Mouse (Mus musculus): ENCODE data around the gene Sbf2. TPM values are rescaled to one million over a fixed set of nuclear protein-coding genes. Genes with fewer than 3 reads are reported as not detected.
"Not testable (repeated sequence)": the region's sequence is repeated elsewhere in the genome, so short reads cannot be mapped to it uniquely, and the experiment has no call there.

Gene Sbf2
- total RNA-seq, 2 experiments from 2014 or later = 46.1 to 69.2 TPM

GRCm38 (mm10) chr7:110485051-110485450 lies 129.7 kb downstream of the Sbf2 start:
- intact Hi-C loops (cut with DNase I) = no loop called here
- no peak for DNase-seq (ENCODE audit: low spot score in 2 of 2)

- no peak for DNase-seq (ENCODE audit: low spot score in 2 of 2)
- intact Hi-C loops (cut with DNase I) = no loop called here
Measured at GRCm38 (mm10) chr7:110470987-110471386, 143.7 kb downstream of the Sbf2 start.

- DNase-seq (ENCODE audit: low spot score in 2 of 2) = no peak
- intact Hi-C loops (cut with DNase I) = no loop called here
Measured at GRCm38 (mm10) chr7:110463471-110463870, 151.3 kb downstream of the Sbf2 start.

- peak; percentile 13 to 43 for DNase-seq (ENCODE audit: low spot score in 2 of 2)
- intact Hi-C loops (cut with DNase I) = loop anchor here (2.0 to 10.0 kb wide), 3 partner anchors 146 to 268 kb away; partner anchors contain the start of gene Adm
Measured at GRCm38 (mm10) chr7:110432301-110432700, 182.4 kb downstream of the Sbf2 start.

- DNase-seq (ENCODE audit: low spot score in 2 of 2) = no peak
- intact Hi-C loops (cut with DNase I) = no loop called here
Measured at GRCm38 (mm10) chr7:110416318-110416717, 198.4 kb downstream of the Sbf2 start.

- no peak for DNase-seq (ENCODE audit: low spot score in 2 of 2)
- intact Hi-C loops (cut with DNase I) = no loop called here
Measured at GRCm38 (mm10) chr7:110414276-110414675, 200.4 kb downstream of the Sbf2 start.

- intact Hi-C loops (cut with DNase I) = no loop called here
- no peak for DNase-seq (ENCODE audit: low spot score in 2 of 2)
Measured at GRCm38 (mm10) chr7:110402092-110402491, 212.6 kb downstream of the Sbf2 start.

- DNase-seq (ENCODE audit: low spot score in 2 of 2) = no peak
- intact Hi-C loops (cut with DNase I) = no loop called here
Measured at GRCm38 (mm10) chr7:110392576-110392975, 222.1 kb downstream of the Sbf2 start.

GRCm38 (mm10) chr7:110391632-110392031 lies 223.1 kb downstream of the Sbf2 start:
- DNase-seq (ENCODE audit: low spot score in 2 of 2) = no peak
- intact Hi-C loops (cut with DNase I) = no loop called here

GRCm38 (mm10) chr7:110388889-110389288 lies 225.8 kb downstream of the Sbf2 start:
- intact Hi-C loops (cut with DNase I); DNase-seq (ENCODE audit: low spot score in 2 of 2): not testable (repeated sequence)

GRCm38 (mm10) chr7:110387565-110387964 lies 227.2 kb downstream of the Sbf2 start:
- DNase-seq (ENCODE audit: low spot score in 2 of 2) = no peak
- intact Hi-C loops (cut with DNase I) = no loop called here

- no peak for DNase-seq (ENCODE audit: low spot score in 2 of 2)
- intact Hi-C loops (cut with DNase I) = no loop called here
Measured at GRCm38 (mm10) chr7:110385482-110385881, 229.2 kb downstream of the Sbf2 start.

GRCm38 (mm10) chr7:110384343-110384742 lies 230.4 kb downstream of the Sbf2 start:
- no peak for DNase-seq (ENCODE audit: low spot score in 2 of 2)
- intact Hi-C loops (cut with DNase I) = no loop called here

GRCm38 (mm10) chr7:110381625-110382024 lies 233.1 kb downstream of the Sbf2 start:
- intact Hi-C loops (cut with DNase I) = no loop called here
- DNase-seq (ENCODE audit: low spot score in 2 of 2) = no peak

- DNase-seq (ENCODE audit: low spot score in 2 of 2) = peak; percentile 25 to 29
- intact Hi-C loops (cut with DNase I) = no loop called here
Measured at GRCm38 (mm10) chr7:110379335-110379914, 235.3 kb downstream of the Sbf2 start.

GRCm38 (mm10) chr7:110372529-110372928 lies 242.2 kb downstream of the Sbf2 start:
- intact Hi-C loops (cut with DNase I) = no loop called here
- no peak for DNase-seq (ENCODE audit: low spot score in 2 of 2)

GRCm38 (mm10) chr7:110362005-110362404 lies 252.7 kb downstream of the Sbf2 start:
- intact Hi-C loops (cut with DNase I) = no loop called here
- DNase-seq (ENCODE audit: low spot score in 2 of 2) = no peak

- no peak for DNase-seq (ENCODE audit: low spot score in 2 of 2)
- intact Hi-C loops (cut with DNase I) = no loop called here
Measured at GRCm38 (mm10) chr7:110361516-110361915, 253.2 kb downstream of the Sbf2 start.

GRCm38 (mm10) chr7:110359391-110359790 lies 255.3 kb downstream of the Sbf2 start:
- intact Hi-C loops (cut with DNase I) = no loop called here
- DNase-seq (ENCODE audit: low spot score in 2 of 2) = no peak

GRCm38 (mm10) chr7:110353971-110354370 lies 260.8 kb downstream of the Sbf2 start:
- intact Hi-C loops (cut with DNase I) = no loop called here
- DNase-seq (ENCODE audit: low spot score in 2 of 2) = no peak

- DNase-seq (ENCODE audit: low spot score in 2 of 2) = no peak
Measured at GRCm38 (mm10) chr7:110347250-110347649, 267.5 kb downstream of the Sbf2 start.

GRCm38 (mm10) chr7:110337601-110338000 lies 277.1 kb downstream of the Sbf2 start:
- DNase-seq (ENCODE audit: low spot score in 2 of 2) = no peak
- intact Hi-C loops (cut with DNase I) = no loop called here

More at GRCm38 (mm10) chr7:110347250-110347649, 267.5 kb downstream of the Sbf2 start:
- intact Hi-C loops (cut with DNase I) = no loop called here

Data from left cerebral cortex, postnatal 36 days (tissue).